Mouse (Mus musculus): Measurements from ENCODE around the gene Heatr5a. TPM values are rescaled to one million over a fixed set of nuclear protein-coding genes. Genes with fewer than 3 reads are reported as not detected.

Heatr5a gene
- 58.0 and 58.6 TPM in 2 replicates for total RNA-seq (2017)

- peak; percentile 82 to 87 for ATAC-seq (replicated peaks in 1 of 2; ENCODE audit: insufficient read depth in 1 of 2, low FRiP score in 2 of 2, low TSS enrichment in 1 of 2, low read depth in 1 of 2, poor library complexity in 2 of 2, severe bottlenecking in 2 of 2)
Measured at GRCm38 (mm10) chr12:51971070-51971664, at the start of gene Heatr5a. Gene Heatr5a (minus strand): TSS chr12:51971321.

- no peak for ATAC-seq (replicated peaks in 1 of 2; ENCODE audit: insufficient read depth in 1 of 2, low FRiP score in 2 of 2, low TSS enrichment in 1 of 2, low read depth in 1 of 2, poor library complexity in 2 of 2, severe bottlenecking in 2 of 2)
Measured at GRCm38 (mm10) chr12:52014494-52015029, 43.4 kb upstream of the Heatr5a start.

- no peak for ATAC-seq (replicated peaks in 1 of 2; ENCODE audit: insufficient read depth in 1 of 2, low FRiP score in 2 of 2, low TSS enrichment in 1 of 2, low read depth in 1 of 2, poor library complexity in 2 of 2, severe bottlenecking in 2 of 2)
Measured at GRCm38 (mm10) chr12:52014044-52014443, 42.9 kb upstream of the Heatr5a start.

GRCm38 (mm10) chr12:52013274-52013673 lies 42.2 kb upstream of the Heatr5a start:
- no peak for ATAC-seq (replicated peaks in 1 of 2; ENCODE audit: insufficient read depth in 1 of 2, low FRiP score in 2 of 2, low TSS enrichment in 1 of 2, low read depth in 1 of 2, poor library complexity in 2 of 2, severe bottlenecking in 2 of 2)

- no peak for ATAC-seq (replicated peaks in 1 of 2; ENCODE audit: insufficient read depth in 1 of 2, low FRiP score in 2 of 2, low TSS enrichment in 1 of 2, low read depth in 1 of 2, poor library complexity in 2 of 2, severe bottlenecking in 2 of 2)
Measured at GRCm38 (mm10) chr12:52012159-52012558, 41.0 kb upstream of the Heatr5a start.

- 0 out of 4 replicates have a peak, but pooled peaks of 1 of the 2 experiments have one; percentile 28 for ATAC-seq (replicated peaks in 1 of 2; ENCODE audit: insufficient read depth in 1 of 2, low FRiP score in 2 of 2, low TSS enrichment in 1 of 2, low read depth in 1 of 2, poor library complexity in 2 of 2, severe bottlenecking in 2 of 2)
Measured at GRCm38 (mm10) chr12:52010630-52010961, 39.5 kb upstream of the Heatr5a start.

- ATAC-seq (replicated peaks in 1 of 2; ENCODE audit: insufficient read depth in 1 of 2, low FRiP score in 2 of 2, low TSS enrichment in 1 of 2, low read depth in 1 of 2, poor library complexity in 2 of 2, severe bottlenecking in 2 of 2), result no peak
Measured at GRCm38 (mm10) chr12:52009928-52010629, 39.0 kb upstream of the Heatr5a start.

GRCm38 (mm10) chr12:52006633-52006994 lies 35.5 kb upstream of the Heatr5a start:
- 0 out of 4 replicates have a peak, but pooled peaks of 1 of the 2 experiments have one; percentile 7 for ATAC-seq (replicated peaks in 1 of 2; ENCODE audit: insufficient read depth in 1 of 2, low FRiP score in 2 of 2, low TSS enrichment in 1 of 2, low read depth in 1 of 2, poor library complexity in 2 of 2, severe bottlenecking in 2 of 2)

GRCm38 (mm10) chr12:52005877-52006632 lies 34.9 kb upstream of the Heatr5a start, which contains the start of gene Dtd2:
Gene Dtd2 (minus strand): TSS chr12:52006501.
- peak; percentile 88 to 90 for ATAC-seq (replicated peaks in 1 of 2; ENCODE audit: insufficient read depth in 1 of 2, low FRiP score in 2 of 2, low TSS enrichment in 1 of 2, low read depth in 1 of 2, poor library complexity in 2 of 2, severe bottlenecking in 2 of 2)

GRCm38 (mm10) chr12:52002746-52003145 lies 31.6 kb upstream of the Heatr5a start:
- ATAC-seq (replicated peaks in 1 of 2; ENCODE audit: insufficient read depth in 1 of 2, low FRiP score in 2 of 2, low TSS enrichment in 1 of 2, low read depth in 1 of 2, poor library complexity in 2 of 2, severe bottlenecking in 2 of 2), result no peak

GRCm38 (mm10) chr12:52001544-52001943 lies 30.4 kb upstream of the Heatr5a start:
- peak; percentile 63 to 66; a peak in 3 of 4 replicates for ATAC-seq (replicated peaks in 1 of 2; ENCODE audit: insufficient read depth in 1 of 2, low FRiP score in 2 of 2, low TSS enrichment in 1 of 2, low read depth in 1 of 2, poor library complexity in 2 of 2, severe bottlenecking in 2 of 2)

GRCm38 (mm10) chr12:51998366-51998932 lies 27.3 kb upstream of the Heatr5a start:
- ATAC-seq (replicated peaks in 1 of 2; ENCODE audit: insufficient read depth in 1 of 2, low FRiP score in 2 of 2, low TSS enrichment in 1 of 2, low read depth in 1 of 2, poor library complexity in 2 of 2, severe bottlenecking in 2 of 2), result peak in 1 of 2 experiments; percentile 60; a peak in 1 of 4 replicates

GRCm38 (mm10) chr12:51995738-51996536 lies 24.8 kb upstream of the Heatr5a start:
- ATAC-seq (replicated peaks in 1 of 2; ENCODE audit: insufficient read depth in 1 of 2, low FRiP score in 2 of 2, low TSS enrichment in 1 of 2, low read depth in 1 of 2, poor library complexity in 2 of 2, severe bottlenecking in 2 of 2), result no peak

GRCm38 (mm10) chr12:51990629-51991028 lies 19.5 kb upstream of the Heatr5a start:
- no peak for ATAC-seq (replicated peaks in 1 of 2; ENCODE audit: insufficient read depth in 1 of 2, low FRiP score in 2 of 2, low TSS enrichment in 1 of 2, low read depth in 1 of 2, poor library complexity in 2 of 2, severe bottlenecking in 2 of 2)

GRCm38 (mm10) chr12:51988536-51988935 lies 17.4 kb upstream of the Heatr5a start:
- ATAC-seq (replicated peaks in 1 of 2; ENCODE audit: insufficient read depth in 1 of 2, low FRiP score in 2 of 2, low TSS enrichment in 1 of 2, low read depth in 1 of 2, poor library complexity in 2 of 2, severe bottlenecking in 2 of 2), result no peak

- ATAC-seq (replicated peaks in 1 of 2; ENCODE audit: insufficient read depth in 1 of 2, low FRiP score in 2 of 2, low TSS enrichment in 1 of 2, low read depth in 1 of 2, poor library complexity in 2 of 2, severe bottlenecking in 2 of 2), result no peak
Measured at GRCm38 (mm10) chr12:51985826-51986225, 14.7 kb upstream of the Heatr5a start.

Measured in hematopoietic stem cell, adult 5-6 weeks (primary cell).